Mouse (Mus musculus) CH12.LX (cell line): ENCODE data around the gene Mef2a. TPM values are rescaled to one million over a fixed set of nuclear protein-coding genes. Genes with fewer than 3 reads are reported as not detected.

ENCODE experiments used
- DNase-seq: peaks from one replicate; pipeline ENCODE4 v3.0.0-alpha.2; 2013; ENCODE audit errors: extremely low read depth
- H3K27ac ChIP-seq: 2 replicates; pipeline ENCODE4 v1.5.1; 2012; ENCODE audit warnings: low read depth, mild to moderate bottlenecking, control low read depth, moderate library complexity; ENCODE audit not compliant: insufficient read depth
- H3K27me3 ChIP-seq: replicated peaks from 2 replicates; pipeline ENCODE3; 2012; ENCODE audit warnings: inconsistent platforms
- H3K36me3 ChIP-seq, 2 experiments: replicated peaks in 1 of 2; 2 replicates each; pipeline versions ENCODE3 to v1.6.1; 2012; ENCODE audit warnings: inconsistent platforms in 1 of 2, low read length in 1 of 2, mild to moderate bottlenecking in 1 of 2, mixed read lengths in 1 of 2, moderate library complexity in 1 of 2; ENCODE audit not compliant: control insufficient read depth in 1 of 2, insufficient read depth in 1 of 2
- H3K4me1 ChIP-seq, 2 experiments: 2 replicates each; pipeline ENCODE4 v1.6.1; 2012; ENCODE audit warnings: inconsistent platforms in 1 of 2, moderate library complexity in 1 of 2; ENCODE audit not compliant: insufficient read depth in 2 of 2, control insufficient read depth in 1 of 2
- H3K4me2 ChIP-seq: 2 replicates; pipeline ENCODE4 v1.6.1; 2012; ENCODE audit warnings: low read depth, mild to moderate bottlenecking, control low read depth; ENCODE audit not compliant: poor library complexity, insufficient read depth, severe bottlenecking
- H3K4me3 ChIP-seq, 3 experiments: fragments of 150-350 bp in 1 of 3; sonication (generic) in 1 of 3; replicated peaks in 1 of 3; 2 replicates each; pipeline versions ENCODE3 to v1.5.1; 2011 to 2012; ENCODE audit warnings: low read depth in 2 of 3, low read length in 2 of 3, mild to moderate bottlenecking in 2 of 3, moderate library complexity in 2 of 3, control low read depth in 1 of 3, improper control_type of control experiment in 1 of 3, inconsistent platforms in 1 of 3, mixed read lengths in 1 of 3; ENCODE audit not compliant: poor library complexity in 1 of 3
- H3K79me2 ChIP-seq: replicated peaks from 2 replicates; pipeline ENCODE4 v1.6.1; 2012; ENCODE audit warnings: mild to moderate bottlenecking, moderate library complexity; ENCODE audit not compliant: control insufficient read depth, poor library complexity, insufficient read depth, severe bottlenecking; ENCODE audit errors: extremely low read depth
- H3K9ac ChIP-seq: 2 replicates; pipeline ENCODE4 v1.6.1; 2012; ENCODE audit warnings: low read depth, mild to moderate bottlenecking, control low read depth, moderate library complexity; ENCODE audit not compliant: insufficient read depth
- H3K9me3 ChIP-seq: replicated peaks from 2 replicates; pipeline ENCODE3; 2012; ENCODE audit warnings: low read length, inconsistent platforms, mixed read lengths
- BHLHE40 ChIP-seq: IDR thresholded peaks from 2 replicates; pipeline ENCODE4 v1.6.1; 2011; ENCODE audit warnings: mild to moderate bottlenecking, low read depth, low read length, improper control_type of control experiment
- CHD1 ChIP-seq: IDR thresholded peaks from 2 replicates; pipeline ENCODE4 v1.6.1; 2012; ENCODE audit warnings: low read depth, low read length, improper control_type of control experiment, inconsistent platforms
- CHD2 ChIP-seq: IDR thresholded peaks from 2 replicates; pipeline ENCODE4 v1.6.1; 2011; ENCODE audit warnings: low read length, improper control_type of control experiment
- CTCF ChIP-seq, 2 experiments: IDR thresholded peaks in 1 of 2; conservative IDR thresholded peaks in 1 of 2; 2 replicates each; pipeline ENCODE4 v1.5.1; 2011 to 2012; ENCODE audit warnings: low read depth in 2 of 2, low read length in 2 of 2, improper control_type of control experiment in 1 of 2, inconsistent platforms in 1 of 2, mild to moderate bottlenecking in 1 of 2, moderate library complexity in 1 of 2
- E2F4 ChIP-seq: IDR thresholded peaks from 2 replicates; pipeline ENCODE4 v1.6.1; 2011; ENCODE audit warnings: low read depth, low read length, improper control_type of control experiment; ENCODE audit not compliant: insufficient replicate concordance
- IRF4 ChIP-seq: IDR thresholded peaks from 2 replicates; pipeline ENCODE4 v1.6.1; 2014; ENCODE audit warnings: low read depth, mild to moderate bottlenecking, inconsistent platforms, low read length, improper control_type of control experiment
- JUN ChIP-seq: IDR thresholded peaks from 2 replicates; pipeline ENCODE4 v1.6.1; 2011; ENCODE audit warnings: low read depth, mild to moderate bottlenecking, low read length, improper control_type of control experiment, moderate library complexity; ENCODE audit not compliant: insufficient read depth
- MAX ChIP-seq: IDR thresholded peaks from 2 replicates; pipeline ENCODE4 v1.6.1; 2011; ENCODE audit warnings: low read length, improper control_type of control experiment
- MXI1 ChIP-seq: IDR thresholded peaks from 2 replicates; pipeline ENCODE4 v1.6.1; 2011; ENCODE audit warnings: mild to moderate bottlenecking, low read depth, low read length, improper control_type of control experiment
- MYC ChIP-seq: IDR thresholded peaks from 2 replicates; pipeline ENCODE4 v1.6.1; 2011; ENCODE audit warnings: low read depth, mild to moderate bottlenecking, improper control_type of control experiment, low read length
- NELFE ChIP-seq: IDR thresholded peaks from 2 replicates; pipeline ENCODE4 v1.6.1; 2011; ENCODE audit warnings: low read depth, low read length, improper control_type of control experiment
- NRF1 ChIP-seq: IDR thresholded peaks from 2 replicates; pipeline ENCODE4 v1.6.1; 2014; ENCODE audit warnings: low read depth, mild to moderate bottlenecking, inconsistent platforms, low read length, improper control_type of control experiment, moderate library complexity
- PAX5 ChIP-seq: IDR thresholded peaks from 2 replicates; pipeline ENCODE4 v1.6.1; 2012; ENCODE audit warnings: low read length, inconsistent platforms, mixed read lengths
- POLR2A ChIP-seq: IDR thresholded peaks from 2 replicates; pipeline ENCODE4 v1.6.1; 2011; ENCODE audit warnings: low read depth, mild to moderate bottlenecking, improper control_type of control experiment, low read length
- RAD21 ChIP-seq: IDR thresholded peaks from 2 replicates; pipeline ENCODE4 v1.6.1; 2011; ENCODE audit warnings: low read depth, mild to moderate bottlenecking, low read length, improper control_type of control experiment, moderate library complexity
- SIN3A ChIP-seq: IDR thresholded peaks from 2 replicates; pipeline ENCODE4 v1.6.1; 2012; ENCODE audit warnings: low read length, improper control_type of control experiment, inconsistent platforms
- TBP ChIP-seq: conservative IDR thresholded peaks from 2 replicates; pipeline ENCODE4 v1.6.1; 2011; ENCODE audit warnings: low read depth, low read length, improper control_type of control experiment
- TCF12 ChIP-seq: IDR thresholded peaks from 2 replicates; pipeline ENCODE4 v1.6.1; 2014; ENCODE audit warnings: low read depth, mild to moderate bottlenecking, inconsistent platforms, low read length, improper control_type of control experiment
- UBTF ChIP-seq: IDR thresholded peaks from 2 replicates; pipeline ENCODE4 v1.6.1; 2012; ENCODE audit warnings: low read depth, mild to moderate bottlenecking, inconsistent platforms, low read length, improper control_type of control experiment, moderate library complexity
- USF1 ChIP-seq: IDR thresholded peaks from 2 replicates; pipeline ENCODE4 v1.6.1; 2014; ENCODE audit warnings: low read depth, mild to moderate bottlenecking, inconsistent platforms, low read length, improper control_type of control experiment
- USF2 ChIP-seq: conservative IDR thresholded peaks from 2 replicates; pipeline ENCODE4 v1.6.1; 2011; ENCODE audit warnings: low read depth, low read length, improper control_type of control experiment
- ZC3H11A ChIP-seq: IDR thresholded peaks from 2 replicates; pipeline ENCODE4 v1.6.1; 2012; ENCODE audit warnings: low read depth, mild to moderate bottlenecking, inconsistent platforms, low read length, improper control_type of control experiment
- ZKSCAN1 ChIP-seq: IDR thresholded peaks from 2 replicates; pipeline ENCODE4 v1.6.1; 2012; ENCODE audit warnings: low read depth, inconsistent platforms, low read length, improper control_type of control experiment, borderline replicate concordance
- dilution Hi-C: fragments of 300-500 bp; cut with MboI; formaldehyde crosslinking; loops from 2 replicates; pipeline ENCODE4 v1.14.3; 2020; ENCODE audit warnings: low sequenced_read_pairs; ENCODE audit not compliant: extremely low pct_unique_long_range_greater_than_20kb, extremely low pct_ligation_motif_present
- in situ Hi-C: fragments of 300-500 bp; cut with MboI; formaldehyde crosslinking; loops from 3 replicates; pipeline ENCODE4 v1.14.3; 2019; ENCODE audit warnings: low sequenced_read_pairs, low pct_ligation_motif_present, low pct_unique_long_range_greater_than_20kb, mixed read lengths
- polyA plus RNA-seq: library from polyadenylated mRNA; unstranded; fragments of >175 nt; gene quantifications from 2 replicates; pipeline ENCODE4 v1.2.1, GENCODE M21; 2012; ENCODE audit warnings: low read depth; ENCODE audit not compliant: insufficient read length
- total RNA-seq, 2 experiments: library from RNA; depleted of rRNA; stranded (reverse); fragments of 300-350 nt in 1 of 2; fragments of >200 nt in 1 of 2; gene quantifications; 2 replicates each; pipeline ENCODE4 v1.2.3; 2012 to 2014

Mef2a gene
- total and polyA plus RNA-seq, 3 experiments: 40.1 to 100 (median 42.2) TPM

- no peaks in the 10 kb centered on the region for H3K27me3 ChIP-seq
- H3K9ac ChIP-seq: no peak overlapping the region
- TF ChIP-seq MYC (no peak), TBP (no peak), USF1 (no peak), SIN3A (no peak), UBTF (no peak), ZC3H11A (no peak), ZKSCAN1 (no peak), IRF4 (no peak), CTCF (conservative IDR thresholded peaks at IDR 0.05 in 1 of 2, IDR thresholded peaks at IDR 0.05 in 1 of 2; ENCODE audit: low read depth in 2 of 2, low read length in 2 of 2) (no peak), TCF12 (no peak), MXI1 (no peak)
- 0 out of 2 replicates have a peak, but pooled peaks cover 4% of the 10 kb centered on the region for H3K79me2 ChIP-seq
- no peak overlapping the region for H3K4me2 ChIP-seq
- DNase-seq: no peak
- peaks cover 5 to 28% of the 10 kb centered on the region in 2 experiments for H3K4me1 ChIP-seq
- in situ Hi-C loops: loop anchor here (25.0 kb wide), 2 partner anchors 126 to 276 kb away; partner anchors contain the start of gene Mef2a
- dilution Hi-C loops: no loop called here
- H3K4me3 ChIP-seq: no peak overlapping the region
- no peak overlapping the region for H3K27ac ChIP-seq
- H3K36me3 ChIP-seq: peaks cover 64 to 92% of the 10 kb centered on the region in 2 experiments
- no peaks in the 10 kb centered on the region for H3K9me3 ChIP-seq
Observed at GRCm38 (mm10) chr7:67236351-67236750, 136.3 kb downstream of the Mef2a start.

GRCm38 (mm10) chr7:67234797-67235196, 137.9 kb downstream of the Mef2a start:
- Histone ChIP-seq H3K9ac (no peak overlapping the region), H3K4me2 (no peak overlapping the region), H3K4me1 (peaks cover 5 to 15% of the 10 kb centered on the region in 2 experiments), H3K9me3 (no peaks in the 10 kb centered on the region), H3K36me3 (peaks cover 64 to 93% of the 10 kb centered on the region in 2 experiments), H3K4me3 (no peak overlapping the region), H3K27me3 (no peaks in the 10 kb centered on the region), H3K27ac (no peak overlapping the region), H3K79me2 (0 out of 2 replicates have a peak, but pooled peaks cover 2% of the 10 kb centered on the region)
- dilution Hi-C loops: no loop called here
- in situ Hi-C loops: loop anchor here (25.0 kb wide), 2 partner anchors 128 to 278 kb away; partner anchors contain the start of gene Mef2a
- DNase-seq: no peak
- TF ChIP-seq NRF1 (no peak), PAX5 (no peak), ZC3H11A (no peak), MYC (no peak), E2F4 (no peak), RAD21 (no peak), POLR2A (no peak), TBP (no peak), BHLHE40 (no peak), CHD1 (no peak), USF2 (no peak), CHD2 (no peak), NELFE (no peak), JUN (no peak), MAX (no peak)
